Mouse (Mus musculus): ENCODE results near the gene Akr7a5. TPM values are rescaled to one million over a fixed set of nuclear protein-coding genes. Genes with fewer than 3 reads are reported as not detected.

Akr7a5 gene
- polyA plus RNA-seq (2015; fragmentation: Nextera tagmentation; extraction: Ambion mirVana) = 111 and 125 TPM in 2 replicates

DNA sequence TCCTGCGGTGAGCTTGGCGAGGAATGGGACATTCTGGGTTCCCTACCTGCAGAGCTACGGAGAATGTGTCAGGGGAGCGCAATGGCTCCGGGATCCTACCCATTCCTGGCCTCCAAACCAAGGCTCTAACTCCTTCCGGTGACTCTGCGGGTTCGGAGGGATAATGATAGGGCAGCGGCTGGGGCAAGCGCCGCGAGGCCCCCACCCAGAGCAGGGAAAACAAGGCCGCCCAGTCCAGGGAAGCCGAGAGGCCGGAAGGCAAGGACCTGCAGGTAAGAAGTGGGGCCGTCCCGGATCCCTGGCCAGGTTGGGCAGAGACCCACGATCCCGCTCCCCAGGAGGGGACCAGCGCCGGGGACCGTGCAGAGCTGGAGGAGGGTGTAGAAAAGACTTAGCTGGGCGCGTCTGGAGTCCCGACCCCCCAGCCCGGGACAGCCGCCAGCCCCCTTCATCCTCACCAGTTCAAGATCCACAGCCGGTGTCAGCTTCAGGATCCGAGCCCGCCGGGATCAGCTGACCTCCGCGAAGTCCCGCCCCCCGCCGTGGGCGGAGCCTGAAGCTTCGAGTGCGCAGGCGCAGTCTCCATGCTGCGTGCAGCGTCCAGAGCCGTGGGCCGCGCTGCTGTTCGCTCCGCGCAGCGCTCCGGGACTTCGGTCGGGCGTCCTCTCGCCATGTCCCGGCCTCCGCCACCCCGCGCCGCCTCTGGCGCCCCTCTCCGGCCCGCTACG, at the start of gene Akr7a5, which contains the start of gene Pqlc2:
Akr7a5 (plus strand) TSS at position 574 of the 728 bp plus-strand sequence.
Pqlc2 (minus strand) TSS at position 538 of the 728 bp plus-strand sequence.
- Histone ChIP-seq H3K9ac (peak within 1 kb of the TSS; percentile 88), H3K9me3 (no peaks in the 10 kb centered on the region), H3K36me3 (peaks cover 18% of the 10 kb centered on the region), H3K4me3 (replicated peaks) (peak within 1 kb of the TSS; percentile 94), H3K27me3 (replicated peaks) (no peaks in the 10 kb centered on the region), H3K4me1 (peaks cover 15% of the 10 kb centered on the region), H3K4me2 (peak within 1 kb of the TSS; percentile 90), H3K27ac (peak within 1 kb of the TSS; percentile 84)
- ATAC-seq (ENCODE audit: insufficient read depth, low FRiP score, low read depth) = peak; percentile 89
- under 1% methylated on average over 63 of the region's 63 CpGs for WGBS

DNA sequence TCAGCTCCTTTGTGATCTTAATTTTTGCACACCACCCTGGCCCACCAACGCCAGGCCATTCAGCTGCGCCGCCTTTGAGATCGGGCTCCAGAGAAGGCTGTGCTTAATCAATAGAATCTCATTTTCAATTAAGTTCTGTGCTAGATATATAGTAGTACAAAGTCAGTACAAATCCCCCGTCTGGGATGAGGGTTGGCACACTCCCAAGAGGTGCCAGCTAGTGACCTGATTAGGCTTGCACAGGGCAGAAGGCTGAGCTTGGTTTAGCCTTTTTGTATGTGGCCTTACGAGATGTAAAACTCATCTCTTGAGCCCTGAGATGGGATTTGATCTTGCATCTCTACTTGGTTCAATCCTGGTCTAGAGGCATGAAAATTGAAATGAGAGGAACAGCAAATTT, 47.6 kb upstream of the Akr7a5 start:
- ATAC-seq (ENCODE audit: insufficient read depth, low FRiP score, low read depth) = no peak
- WGBS = 89% methylated on average over 6 of the region's 6 CpGs
- peaks cover 31% of the 10 kb centered on the region for H3K36me3 ChIP-seq

DNA sequence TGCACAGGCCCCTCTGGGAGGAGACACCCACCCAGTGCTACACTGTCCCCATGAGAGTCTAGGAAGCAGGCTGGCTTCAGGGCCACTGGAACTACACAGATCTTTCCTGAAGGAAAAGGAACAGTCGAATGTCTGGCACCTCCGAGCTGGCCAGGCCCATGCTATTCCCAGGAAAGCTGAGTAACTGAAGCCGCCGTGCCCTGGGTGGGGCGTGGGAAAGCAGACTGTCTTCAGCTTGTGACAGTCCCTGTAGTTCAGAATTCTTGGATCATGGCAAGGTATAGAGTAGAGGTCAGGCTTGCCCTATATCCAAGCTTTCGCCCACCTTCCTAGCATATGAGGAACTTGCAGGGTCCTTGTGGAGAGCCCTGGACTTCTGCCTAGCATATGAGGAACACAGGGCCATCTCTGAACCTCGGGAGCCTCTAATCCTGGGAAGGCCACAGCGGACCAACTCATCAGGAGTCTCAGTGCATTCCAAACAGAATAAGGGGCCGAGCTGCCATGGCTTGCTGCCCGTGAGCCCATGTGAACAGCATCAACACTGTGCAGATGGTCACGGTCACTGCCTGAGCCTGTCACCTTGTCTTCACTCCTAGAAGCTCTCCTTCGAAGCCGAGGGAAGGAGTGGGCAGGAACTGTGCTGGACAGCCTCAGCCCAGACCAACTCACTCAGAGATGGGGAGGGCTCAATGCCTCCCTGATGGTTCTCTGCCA, 44.6 kb upstream of the Akr7a5 start:
- Histone ChIP-seq H3K4me3 (replicated peaks) (no peak overlapping the region), H3K4me1 (no peaks in the 10 kb centered on the region), H3K27me3 (replicated peaks) (no peaks in the 10 kb centered on the region), H3K36me3 (peaks cover 35% of the 10 kb centered on the region), H3K9ac (no peak overlapping the region), H3K27ac (no peak overlapping the region), H3K4me2 (no peak overlapping the region), H3K9me3 (no peaks in the 10 kb centered on the region)
- WGBS = 89% methylated on average over 13 of the region's 13 CpGs
- no peak for ATAC-seq (ENCODE audit: insufficient read depth, low FRiP score, low read depth)

More for the DNA sequence above, 47.6 kb upstream of the Akr7a5 start:
- no peak overlapping the region for H3K4me3 ChIP-seq (replicated peaks)
- no peak overlapping the region for H3K9ac ChIP-seq
- no peaks in the 10 kb centered on the region for H3K27me3 ChIP-seq (replicated peaks)
- H3K4me1 ChIP-seq = peaks cover 13% of the 10 kb centered on the region
- H3K27ac ChIP-seq = no peak overlapping the region
- H3K9me3 ChIP-seq = no peaks in the 10 kb centered on the region
- no peak overlapping the region for H3K4me2 ChIP-seq

DNA sequence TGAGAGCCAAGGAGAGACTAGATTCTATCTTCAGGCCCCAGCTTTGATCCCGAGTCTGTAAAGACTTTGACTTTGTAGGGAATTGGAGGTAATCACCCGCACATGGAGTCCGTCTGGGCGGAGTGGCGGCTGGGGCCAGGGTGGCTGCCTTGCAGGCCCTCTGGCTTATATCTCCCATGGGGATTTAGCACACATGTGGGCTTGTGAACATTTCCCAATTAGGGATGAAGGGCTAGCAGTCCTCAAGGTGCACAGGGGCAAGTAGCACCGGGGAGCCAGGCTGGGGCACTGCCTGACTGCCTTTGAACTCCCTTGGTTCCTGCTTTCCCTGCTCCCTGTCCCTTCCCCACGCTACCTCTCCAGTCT, 44.1 kb upstream of the Akr7a5 start:
- H3K9me3 ChIP-seq = no peaks in the 10 kb centered on the region
- H3K36me3 ChIP-seq = peaks cover 30% of the 10 kb centered on the region
- no peak for ATAC-seq (ENCODE audit: insufficient read depth, low FRiP score, low read depth)
- H3K27ac ChIP-seq = no peak overlapping the region
- no peaks in the 10 kb centered on the region for H3K4me1 ChIP-seq
- H3K9ac ChIP-seq = no peak overlapping the region
- H3K27me3 ChIP-seq (replicated peaks) = no peaks in the 10 kb centered on the region
- H3K4me3 ChIP-seq (replicated peaks) = no peak overlapping the region
- 88% methylated on average over 7 of the region's 7 CpGs for WGBS
- no peak overlapping the region for H3K4me2 ChIP-seq

DNA sequence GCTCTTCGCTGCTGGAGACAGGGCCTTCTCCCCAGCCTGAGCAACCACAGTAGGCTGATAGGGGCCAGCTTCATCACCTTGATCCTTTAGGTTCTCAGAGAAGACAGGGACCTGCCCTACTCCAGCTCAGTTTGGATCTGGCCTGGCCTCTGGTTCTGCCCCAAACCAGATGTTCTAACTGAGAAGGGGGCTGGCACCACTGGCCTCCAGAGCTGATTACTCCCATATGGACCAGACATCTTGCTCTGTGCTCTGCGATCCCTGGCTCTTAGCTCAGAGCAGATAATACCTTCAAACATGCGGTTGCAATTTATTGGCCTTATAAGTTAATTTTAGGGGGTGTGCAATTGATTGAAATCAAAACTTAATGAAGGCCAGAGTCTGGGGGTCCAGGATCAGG, 43.2 kb upstream of the Akr7a5 start:
- Histone ChIP-seq H3K4me3 (replicated peaks) (no peak overlapping the region), H3K4me2 (no peak overlapping the region), H3K27me3 (replicated peaks) (no peaks in the 10 kb centered on the region), H3K36me3 (peaks cover 29% of the 10 kb centered on the region), H3K4me1 (no peaks in the 10 kb centered on the region), H3K27ac (no peak overlapping the region), H3K9ac (no peak overlapping the region), H3K9me3 (no peaks in the 10 kb centered on the region)
- WGBS = 79% methylated on average over 3 of the region's 3 CpGs
- no peak for ATAC-seq (ENCODE audit: insufficient read depth, low FRiP score, low read depth)

DNA sequence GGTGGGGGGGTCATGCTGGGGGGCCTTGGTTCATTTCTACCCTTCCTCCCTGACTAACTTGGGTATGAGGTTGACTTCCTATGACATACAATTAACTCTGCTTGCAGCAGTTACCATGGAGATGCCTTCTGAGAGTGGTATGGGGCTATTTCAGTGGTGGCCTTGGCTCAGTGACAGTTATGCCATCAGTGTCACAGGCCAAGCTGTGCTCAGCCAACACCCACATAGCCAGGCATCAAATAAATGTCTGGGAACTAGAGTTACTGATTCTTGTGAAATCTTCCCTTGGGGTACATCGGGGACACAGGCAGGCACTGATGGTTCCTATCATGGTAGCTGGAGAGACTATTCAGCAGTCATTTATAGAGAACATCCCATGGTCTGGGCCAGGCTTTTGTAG, 42.3 kb upstream of the Akr7a5 start:
- no peak overlapping the region for H3K9ac ChIP-seq
- 98% methylated on average over 1 of the region's 1 CpGs for WGBS
- no peak for ATAC-seq (ENCODE audit: insufficient read depth, low FRiP score, low read depth)
- no peak overlapping the region for H3K4me3 ChIP-seq (replicated peaks)
- H3K4me1 ChIP-seq = no peaks in the 10 kb centered on the region
- no peak overlapping the region for H3K27ac ChIP-seq
- H3K27me3 ChIP-seq (replicated peaks) = no peaks in the 10 kb centered on the region
- peaks cover 21% of the 10 kb centered on the region for H3K36me3 ChIP-seq
- no peak overlapping the region for H3K4me2 ChIP-seq
- no peaks in the 10 kb centered on the region for H3K9me3 ChIP-seq

DNA sequence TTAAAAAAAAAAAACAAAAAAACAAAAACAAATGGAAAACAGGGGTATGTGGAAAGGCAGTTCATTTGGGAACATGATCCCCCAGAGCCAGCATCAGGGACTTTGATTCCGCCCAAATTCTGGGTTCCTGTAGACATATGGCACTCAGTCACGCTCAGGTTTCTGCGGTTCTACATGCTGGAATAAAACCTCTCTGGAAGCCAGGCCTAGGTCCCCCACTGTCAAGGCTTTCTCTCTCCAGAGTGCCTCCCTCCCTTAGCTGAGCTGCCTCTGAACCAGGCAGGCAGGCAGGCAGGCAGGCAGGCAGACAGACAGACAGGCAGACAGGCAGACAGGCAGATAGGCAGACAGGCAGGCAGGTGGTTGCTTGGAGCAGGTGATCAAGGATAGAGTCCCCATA, 40.4 kb upstream of the Akr7a5 start:
- no peaks in the 10 kb centered on the region for H3K4me1 ChIP-seq
- H3K4me2 ChIP-seq = no peak overlapping the region
- 92% methylated on average over 3 of the region's 3 CpGs for WGBS
- ATAC-seq (ENCODE audit: insufficient read depth, low FRiP score, low read depth) = no peak
- no peak overlapping the region for H3K27ac ChIP-seq
- H3K9ac ChIP-seq = no peak overlapping the region
- no peaks in the 10 kb centered on the region for H3K27me3 ChIP-seq (replicated peaks)
- H3K9me3 ChIP-seq = no peaks in the 10 kb centered on the region
- peaks cover 25% of the 10 kb centered on the region for H3K36me3 ChIP-seq
- H3K4me3 ChIP-seq (replicated peaks) = no peak overlapping the region

DNA sequence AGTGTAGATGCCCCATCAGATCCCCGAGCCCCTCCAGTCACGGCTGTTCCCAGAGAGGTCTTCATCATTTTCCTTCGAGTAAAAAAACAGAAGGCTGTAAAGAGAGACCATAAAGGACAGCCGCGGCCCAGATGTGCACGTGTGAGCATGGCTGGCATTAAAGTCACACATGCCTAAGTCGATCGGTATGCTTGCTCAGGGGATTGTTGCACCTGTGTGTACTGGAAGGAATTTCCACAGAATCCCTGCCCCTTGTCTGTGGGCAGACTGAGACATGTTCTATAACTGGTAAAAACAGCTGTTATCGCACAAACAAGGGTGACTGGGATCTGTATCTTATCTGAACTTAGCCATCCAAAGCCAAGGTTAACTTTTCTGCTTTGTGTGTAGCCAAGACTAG, 39.0 kb upstream of the Akr7a5 start:
- Histone ChIP-seq H3K27ac (0 out of 2 replicates have a peak overlapping the region, but pooled peaks have one; percentile 11), H3K9me3 (no peaks in the 10 kb centered on the region), H3K4me3 (replicated peaks) (no peak overlapping the region), H3K36me3 (peaks cover 23% of the 10 kb centered on the region), H3K27me3 (replicated peaks) (no peaks in the 10 kb centered on the region), H3K4me2 (no peak overlapping the region), H3K4me1 (no peaks in the 10 kb centered on the region), H3K9ac (no peak overlapping the region)
- 86% methylated on average over 9 of the region's 9 CpGs for WGBS
- ATAC-seq (ENCODE audit: insufficient read depth, low FRiP score, low read depth) = no peak

DNA sequence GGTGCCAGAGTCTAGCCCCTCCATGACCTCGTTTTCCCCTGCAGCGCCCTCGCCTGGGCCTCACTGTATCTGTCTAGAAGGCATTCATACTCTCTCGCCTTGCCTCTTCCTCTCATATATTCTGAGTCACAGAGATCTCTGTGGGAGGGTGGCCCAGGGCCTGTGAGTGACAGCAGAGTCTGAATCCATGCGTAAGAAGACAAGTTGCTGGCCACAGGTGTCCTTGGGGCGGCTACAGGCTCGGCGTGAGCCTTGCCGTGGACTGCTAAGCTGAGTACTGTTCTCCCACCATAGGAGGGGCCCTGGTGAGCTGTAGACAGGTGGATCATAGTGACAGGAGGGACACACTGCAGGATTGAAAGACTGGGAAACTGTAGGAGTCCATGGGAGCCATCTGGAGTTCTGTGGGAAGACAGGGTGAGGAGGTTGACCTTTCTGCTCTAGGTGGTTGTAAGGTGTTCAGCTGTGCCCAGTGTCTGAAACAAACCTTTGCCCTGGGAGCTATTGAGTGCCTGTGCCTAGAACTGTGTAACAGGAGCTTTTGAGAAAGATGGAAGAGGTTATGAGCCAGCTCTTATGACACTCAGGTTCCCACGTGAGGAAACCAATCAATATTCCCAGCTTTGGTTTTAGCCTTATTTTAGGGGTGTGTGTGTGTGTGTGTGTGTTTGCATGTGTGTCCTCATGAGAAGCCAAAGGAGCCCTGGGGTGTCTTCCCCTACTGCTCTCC, 37.4 kb upstream of the Akr7a5 start:
- Histone ChIP-seq H3K9ac (no peak overlapping the region), H3K27ac (no peak overlapping the region), H3K27me3 (replicated peaks) (no peaks in the 10 kb centered on the region), H3K9me3 (no peaks in the 10 kb centered on the region), H3K4me2 (no peak overlapping the region), H3K4me1 (no peaks in the 10 kb centered on the region), H3K4me3 (replicated peaks) (no peak overlapping the region), H3K36me3 (peaks cover 23% of the 10 kb centered on the region)
- ATAC-seq (ENCODE audit: insufficient read depth, low FRiP score, low read depth) = no peak
- 88% methylated on average over 10 of the region's 10 CpGs for WGBS

DNA sequence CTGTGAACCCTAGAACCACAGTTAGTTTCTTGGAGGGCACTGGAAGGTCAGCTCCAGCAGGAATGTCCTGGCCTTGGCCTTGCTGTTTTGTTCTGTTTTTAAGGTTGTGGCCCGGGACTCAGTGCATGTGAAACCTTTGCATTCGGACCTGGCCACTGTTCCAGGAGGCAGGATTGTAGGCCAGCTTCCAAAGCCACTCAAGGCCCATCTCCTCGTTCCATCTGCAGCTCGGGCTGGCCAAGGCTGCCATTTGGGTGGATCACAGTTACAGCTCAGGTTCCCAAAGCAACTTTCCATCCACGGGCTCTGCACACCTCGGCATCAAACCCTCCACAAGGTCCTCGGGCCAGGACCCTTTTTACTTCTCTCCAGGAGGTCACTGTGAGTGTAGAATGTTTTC, 36.0 kb upstream of the Akr7a5 start:
- Histone ChIP-seq H3K4me1 (no peaks in the 10 kb centered on the region), H3K4me2 (no peak overlapping the region), H3K36me3 (peaks cover 17% of the 10 kb centered on the region), H3K27me3 (replicated peaks) (no peaks in the 10 kb centered on the region), H3K9ac (no peak overlapping the region), H3K4me3 (replicated peaks) (no peak overlapping the region), H3K9me3 (no peaks in the 10 kb centered on the region), H3K27ac (no peak overlapping the region)
- no peak for ATAC-seq (ENCODE audit: insufficient read depth, low FRiP score, low read depth)
- 89% methylated on average over 7 of the region's 7 CpGs for WGBS

DNA sequence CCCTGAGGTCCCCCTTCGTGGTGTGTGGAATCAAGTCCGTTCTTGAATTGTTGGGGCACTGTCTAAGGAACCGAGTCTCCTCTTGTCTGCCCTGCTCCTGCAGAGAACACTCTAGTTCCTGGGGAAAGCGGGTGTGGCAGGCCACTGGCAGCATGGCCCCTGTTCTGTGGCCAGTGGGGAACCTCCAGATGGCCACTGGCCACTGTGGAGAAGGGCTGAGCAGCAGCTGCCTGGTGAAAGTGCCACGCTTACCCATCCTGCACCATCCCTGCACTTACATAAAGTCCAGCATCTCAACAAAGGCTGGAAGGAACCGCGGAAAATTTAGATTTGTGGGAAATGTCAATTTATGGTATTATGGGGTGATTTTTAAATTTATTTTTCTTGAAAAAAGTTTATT, 34.1 kb upstream of the Akr7a5 start:
- Histone ChIP-seq H3K4me1 (no peaks in the 10 kb centered on the region), H3K4me3 (replicated peaks) (no peak overlapping the region), H3K9me3 (no peaks in the 10 kb centered on the region), H3K27me3 (replicated peaks) (no peaks in the 10 kb centered on the region), H3K27ac (no peak overlapping the region), H3K36me3 (peaks cover 35% of the 10 kb centered on the region), H3K4me2 (no peak overlapping the region), H3K9ac (no peak overlapping the region)
- WGBS = 83% methylated on average over 7 of the region's 7 CpGs
- no peak for ATAC-seq (ENCODE audit: insufficient read depth, low FRiP score, low read depth)

DNA sequence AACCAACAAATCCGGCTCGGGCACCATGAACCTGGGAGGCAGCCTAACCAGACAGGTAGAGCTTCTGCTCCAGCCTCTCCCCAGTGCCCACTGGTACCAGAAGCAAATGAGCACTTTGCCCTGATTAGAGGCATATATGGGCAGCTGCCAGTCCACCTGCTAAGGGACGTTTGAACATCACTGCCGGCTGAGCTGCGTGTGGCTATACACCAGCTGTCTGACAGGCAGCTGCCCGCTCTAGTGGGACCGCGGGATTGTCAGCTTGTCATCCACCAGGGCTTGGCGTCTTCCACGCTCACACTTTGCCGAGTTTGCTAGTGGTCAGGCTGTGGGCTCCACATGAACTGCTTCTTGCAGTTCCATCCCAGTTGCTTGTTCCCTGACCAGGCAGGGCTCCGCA, 30.0 kb upstream of the Akr7a5 start:
- Histone ChIP-seq H3K27ac (no peak overlapping the region), H3K4me1 (0 out of 2 replicates have a peak, but pooled peaks cover 6% of the 10 kb centered on the region), H3K4me3 (replicated peaks) (no peak overlapping the region), H3K36me3 (peaks cover 44% of the 10 kb centered on the region), H3K27me3 (replicated peaks) (no peaks in the 10 kb centered on the region), H3K9ac (no peak overlapping the region), H3K4me2 (no peak overlapping the region), H3K9me3 (no peaks in the 10 kb centered on the region)
- no peak for ATAC-seq (ENCODE audit: insufficient read depth, low FRiP score, low read depth)
- 93% methylated on average over 12 of the region's 12 CpGs for WGBS
